Mouse (Mus musculus): ENCODE data around the gene A1bg.

GRCm38 (mm10) chr15:60898187-60898965, 24.4 kb downstream of the A1bg start:
- no peak for TF ChIP-seq CTCF (IDR thresholded peaks at IDR 0.05; ENCODE audit: insufficient read depth, low read length)
- no peak for TF ChIP-seq POLR2A (IDR thresholded peaks at IDR 0.05; ENCODE audit: borderline replicate concordance, extremely low read depth, low read depth, low read length)

Measured in lung, adult 2 months (tissue).